Mouse (Mus musculus): Measurements from ENCODE around the gene Adamtsl1.

Gene Adamtsl1

DNA sequence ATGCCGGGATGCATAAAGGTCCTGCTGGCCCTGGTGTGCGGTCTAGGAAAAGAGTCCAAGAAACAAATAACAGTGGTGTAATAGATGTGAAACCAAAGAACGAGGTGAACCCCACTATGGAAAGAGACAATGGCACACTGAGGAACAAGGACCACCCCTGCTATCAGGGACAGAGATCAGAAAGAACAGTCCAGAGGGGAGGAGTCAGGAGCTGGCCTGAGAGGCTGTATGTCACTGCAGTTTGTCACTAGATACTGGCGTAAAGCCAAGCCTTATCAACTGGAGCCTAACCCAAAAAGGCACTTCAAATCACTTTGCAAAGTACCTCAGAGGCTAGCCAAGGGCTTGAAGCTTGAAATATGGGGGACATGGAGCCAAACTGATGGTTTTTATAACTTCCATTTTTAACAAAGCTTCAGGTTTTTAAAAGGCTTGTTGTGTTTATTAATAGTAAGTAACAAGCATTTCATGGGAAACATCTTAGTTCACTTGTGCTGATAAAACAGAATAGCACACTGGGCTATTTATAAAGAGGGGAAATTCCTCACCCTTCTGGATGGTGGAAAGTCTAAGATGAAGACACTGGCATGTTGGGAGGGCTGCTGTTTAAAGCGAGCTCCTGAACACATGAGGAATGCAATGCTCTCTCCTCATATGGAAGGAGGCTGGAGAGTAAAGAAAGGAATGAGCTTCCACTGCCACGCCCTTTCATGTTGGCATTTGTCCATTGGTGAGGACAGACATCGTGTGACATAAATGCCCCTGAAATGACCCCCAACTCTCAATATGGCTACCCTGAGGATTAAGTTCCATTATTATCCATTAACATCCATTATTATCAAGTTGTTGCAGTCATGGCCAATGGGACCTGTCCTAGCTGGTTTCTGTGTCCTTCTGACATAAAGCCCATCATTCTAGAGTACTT lies 797.1 kb downstream of the Adamtsl1 start:
- DNase-seq (ENCODE audit: low spot score in 2 of 2): no peak

GRCm38 (mm10) chr4:86312366-86312765 lies 798.4 kb downstream of the Adamtsl1 start:
- DNase-seq (ENCODE audit: low spot score in 2 of 2): no peak

GRCm38 (mm10) chr4:86314442-86314841 lies 800.5 kb downstream of the Adamtsl1 start:
- no peak for DNase-seq (ENCODE audit: low spot score in 2 of 2)

GRCm38 (mm10) chr4:86315122-86315521 lies 801.1 kb downstream of the Adamtsl1 start:
- DNase-seq (ENCODE audit: low spot score in 2 of 2): no peak

- no peak for DNase-seq (ENCODE audit: low spot score in 2 of 2)
Observed at GRCm38 (mm10) chr4:86317916-86318542, 804.1 kb downstream of the Adamtsl1 start.

GRCm38 (mm10) chr4:86325411-86325810 lies 811.4 kb downstream of the Adamtsl1 start:
- DNase-seq (ENCODE audit: low spot score in 2 of 2): no peak

DNA sequence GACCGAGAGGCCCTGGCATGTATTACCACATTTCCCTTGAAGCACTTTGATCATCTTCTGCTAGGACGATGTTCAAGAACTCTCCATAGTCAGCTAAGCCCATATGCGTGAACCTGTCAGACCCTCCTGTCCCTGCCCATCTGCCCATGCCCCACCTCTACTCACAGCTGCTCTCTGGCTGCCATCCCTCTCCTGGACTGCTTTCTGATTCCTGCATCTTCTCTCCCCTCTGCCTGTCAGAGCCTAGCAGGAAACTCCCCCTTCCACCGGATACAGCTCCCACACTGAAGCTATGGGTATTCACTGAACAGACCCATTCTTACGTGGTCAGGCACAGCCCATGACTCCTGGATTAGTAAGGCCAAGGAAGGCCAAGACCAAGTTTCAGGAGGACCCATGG lies 812.0 kb downstream of the Adamtsl1 start:
- no peak for DNase-seq (ENCODE audit: low spot score in 2 of 2)

- no peak for DNase-seq (ENCODE audit: low spot score in 2 of 2)
Observed at GRCm38 (mm10) chr4:86326638-86327037, 812.7 kb downstream of the Adamtsl1 start.

DNA sequence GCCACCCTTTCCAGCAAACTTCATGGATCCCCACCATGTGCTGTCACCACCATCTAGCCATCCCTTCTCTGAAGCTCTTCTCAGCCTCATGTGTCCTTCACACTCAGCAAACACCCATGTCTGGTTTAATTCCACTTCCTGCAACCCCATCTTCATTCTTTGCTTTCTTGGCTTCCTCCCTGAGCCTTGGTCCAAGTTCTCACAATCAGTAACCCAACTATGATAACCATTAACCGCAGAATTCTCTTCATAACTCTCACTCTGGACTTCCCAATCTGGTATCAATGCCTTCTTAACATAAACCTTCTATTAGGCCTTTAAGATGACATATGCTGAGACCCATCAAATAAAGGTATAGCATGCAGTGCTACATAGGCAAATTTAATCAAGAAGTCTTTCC lies 815.5 kb downstream of the Adamtsl1 start:
- no peak for DNase-seq (ENCODE audit: low spot score in 2 of 2)

DNA sequence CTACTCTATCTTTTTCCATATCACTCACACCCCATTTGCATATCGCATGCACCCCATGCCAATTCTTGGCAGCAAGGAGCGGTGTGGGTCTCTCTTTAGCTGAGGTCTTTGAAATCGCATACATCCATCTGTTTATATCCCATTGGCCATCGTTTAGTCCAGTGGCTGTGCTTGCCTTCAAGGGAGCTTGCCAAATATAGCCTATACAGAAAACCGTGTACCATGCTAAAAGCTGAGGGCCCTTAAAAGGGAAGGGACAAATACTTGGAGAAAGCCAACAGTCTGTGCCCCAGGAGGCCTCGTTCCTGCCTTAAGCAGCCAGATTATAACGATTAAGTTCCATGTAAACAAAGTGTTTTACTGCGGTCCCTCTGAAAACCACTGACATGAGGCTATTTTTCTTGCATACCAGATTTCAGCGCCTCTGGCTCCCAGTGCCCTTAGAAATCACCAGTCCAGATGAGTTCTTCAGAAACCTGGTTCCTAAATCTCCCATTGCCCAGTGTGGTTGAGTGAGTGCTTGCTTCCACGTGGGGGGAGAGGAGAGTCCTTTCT lies 822.0 kb downstream of the Adamtsl1 start:
- no peak for DNase-seq (ENCODE audit: low spot score in 2 of 2)

DNA sequence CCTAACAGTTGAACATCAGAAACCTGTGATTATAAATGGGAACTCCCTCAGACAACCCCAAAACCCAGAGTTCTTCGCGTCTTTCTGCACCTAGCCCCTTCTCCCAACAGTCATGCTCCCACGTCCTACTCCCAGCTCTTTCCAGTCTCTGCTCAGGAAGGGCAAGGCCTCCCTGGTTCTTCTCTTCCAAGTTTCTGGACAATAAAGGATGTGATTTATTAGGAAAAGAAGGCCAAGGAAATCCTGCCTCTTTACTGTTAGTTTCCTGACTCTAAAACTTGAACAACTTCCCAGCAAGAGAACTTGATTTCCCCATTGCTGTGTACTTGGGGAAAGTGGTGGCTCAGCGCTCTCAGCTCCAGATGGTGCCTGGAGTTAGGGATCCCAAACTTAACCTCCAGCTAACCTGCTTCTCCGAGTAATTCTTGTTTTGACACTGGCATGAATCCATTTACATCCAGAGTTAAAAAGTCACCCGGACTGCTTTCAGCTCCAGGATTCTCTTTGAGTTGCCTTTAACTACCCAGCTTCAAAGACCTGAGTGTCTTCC lies 823.3 kb downstream of the Adamtsl1 start:
- no peak for DNase-seq (ENCODE audit: low spot score in 2 of 2)

GRCm38 (mm10) chr4:86349341-86349740 lies 835.4 kb downstream of the Adamtsl1 start:
- no peak for DNase-seq (ENCODE audit: low spot score in 2 of 2)

DNA sequence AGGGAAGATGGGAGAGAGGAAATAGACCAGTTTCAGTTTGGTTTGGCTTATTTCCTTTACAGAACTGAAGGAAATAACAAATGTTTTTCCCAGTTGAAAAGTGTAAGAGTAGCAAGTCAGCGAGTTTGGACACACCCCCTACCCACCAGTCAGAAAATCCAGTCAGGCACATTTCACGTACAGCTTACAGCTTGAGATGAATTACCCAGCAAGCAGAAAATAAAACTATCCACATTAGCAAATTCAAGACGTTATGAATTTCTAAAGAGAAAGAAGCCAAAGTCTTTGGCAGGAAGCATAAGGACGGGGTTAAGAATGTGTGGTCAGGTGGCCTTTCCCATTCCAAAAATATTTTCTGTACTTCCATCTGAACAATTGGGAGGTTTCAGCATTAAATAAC lies 838.1 kb downstream of the Adamtsl1 start:
- DNase-seq (ENCODE audit: low spot score in 2 of 2): no peak

- DNase-seq (ENCODE audit: low spot score in 2 of 2): no peak
Observed at GRCm38 (mm10) chr4:86353550-86353949, 839.6 kb downstream of the Adamtsl1 start.

DNA sequence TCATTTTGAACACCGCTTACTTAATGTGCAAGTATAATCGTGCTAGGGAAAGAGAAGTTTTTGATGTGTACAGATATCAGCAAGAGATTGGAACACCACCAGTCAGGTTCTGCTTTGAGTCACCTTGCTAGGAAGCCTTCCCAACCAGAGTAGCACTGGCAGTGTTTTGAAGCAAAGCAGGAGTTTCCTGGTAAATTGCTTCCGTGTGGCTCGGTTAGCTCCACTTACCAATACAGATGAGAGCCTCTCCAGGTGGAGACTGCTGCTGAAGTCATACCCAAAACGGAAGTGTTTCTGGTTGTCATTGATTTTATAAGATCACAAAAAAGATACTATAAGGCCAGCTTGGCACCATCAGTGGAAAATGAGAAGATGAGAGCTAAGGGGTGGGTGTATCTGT lies 845.4 kb downstream of the Adamtsl1 start:
- DNase-seq (ENCODE audit: low spot score in 2 of 2): no peak

- DNase-seq (ENCODE audit: low spot score in 2 of 2): no peak
Observed at GRCm38 (mm10) chr4:86369055-86369454, 855.1 kb downstream of the Adamtsl1 start.

DNA sequence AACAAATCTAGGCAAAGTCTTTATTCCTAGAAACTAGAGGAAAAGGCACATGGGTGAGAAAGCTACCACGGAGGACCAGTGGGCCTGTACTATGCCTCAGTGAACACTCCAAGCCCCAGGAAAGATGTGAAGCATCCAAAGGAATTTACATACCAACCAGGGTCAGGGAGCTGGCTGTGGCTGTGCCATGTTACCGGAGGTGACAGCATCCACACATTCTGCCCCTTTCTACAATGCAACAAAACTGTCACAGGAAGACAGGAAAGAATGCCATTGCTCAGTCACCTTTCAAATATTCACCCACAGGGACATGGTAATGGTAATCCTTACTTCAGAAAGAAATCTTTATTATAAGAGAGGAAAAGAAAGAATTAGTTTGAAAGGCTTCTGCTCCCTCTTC lies 859.2 kb downstream of the Adamtsl1 start:
- DNase-seq (ENCODE audit: low spot score in 2 of 2): no peak

- DNase-seq (ENCODE audit: low spot score in 2 of 2): no peak
Observed at GRCm38 (mm10) chr4:86383124-86383523, 869.2 kb downstream of the Adamtsl1 start.

GRCm38 (mm10) chr4:86385121-86385520 lies 871.1 kb downstream of the Adamtsl1 start:
- DNase-seq (ENCODE audit: low spot score in 2 of 2): no peak

DNA sequence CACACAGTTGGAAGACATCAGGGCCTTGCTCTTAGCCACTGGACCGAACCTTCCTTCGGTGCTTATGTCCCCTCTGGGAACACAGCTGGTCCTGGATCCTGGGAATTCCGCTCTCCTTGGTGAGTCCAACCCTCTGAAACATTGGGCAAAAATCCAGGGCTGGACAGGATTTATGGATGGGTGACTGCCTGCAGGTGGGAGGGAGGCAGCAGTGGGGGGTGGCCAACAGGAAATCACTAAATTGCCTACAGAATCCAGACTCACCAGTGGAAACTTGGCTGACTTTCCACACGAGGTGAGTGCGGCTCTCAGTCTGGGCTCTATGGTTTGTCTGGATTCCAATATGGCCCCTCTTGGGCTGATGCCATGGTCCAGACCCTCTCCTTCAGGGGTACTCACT lies 874.5 kb downstream of the Adamtsl1 start:
- DNase-seq (ENCODE audit: low spot score in 2 of 2): no peak

- no peak for DNase-seq (ENCODE audit: low spot score in 2 of 2)
Observed at GRCm38 (mm10) chr4:86391176-86391575, 877.2 kb downstream of the Adamtsl1 start.

DNA sequence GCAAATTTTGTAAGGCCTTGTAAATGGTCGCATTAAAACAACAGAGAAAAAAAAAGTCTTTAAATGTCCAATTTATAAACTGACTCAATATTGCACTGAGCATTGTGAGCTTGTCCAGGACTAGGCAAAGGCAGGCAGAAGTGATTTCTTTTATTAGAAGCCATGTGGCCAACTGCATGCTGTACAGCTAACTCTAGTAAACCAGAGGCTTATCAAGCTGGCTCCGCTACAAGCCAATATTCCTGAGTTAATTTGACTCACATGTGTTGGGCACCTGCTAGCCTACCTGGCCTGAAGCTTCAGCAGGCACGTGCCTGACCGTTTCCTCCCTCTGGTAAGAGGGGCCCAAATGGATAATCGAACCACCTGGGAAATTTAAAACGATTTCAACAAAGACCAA lies 881.7 kb downstream of the Adamtsl1 start:
- DNase-seq (ENCODE audit: low spot score in 2 of 2): no peak

Measured in spleen, postnatal 36 days (tissue).